Mouse (Mus musculus) liver, embryonic 14.5 days (tissue): ENCODE measurements around the gene Per1. TPM values are rescaled to one million over a fixed set of nuclear protein-coding genes. Genes with fewer than 3 reads are reported as not detected.

Experiments
- ATAC-seq: fragments of 200-750 bp; cut with Nextera tagmentation; 2 replicates; pipeline ENCODE4 v1.8.0; 2017; ENCODE audit warnings: moderate number of reproducible peaks, mild to moderate bottlenecking, moderate library complexity; ENCODE audit not compliant: insufficient read depth
- DNase-seq, 3 experiments: peaks; one replicate each; pipeline ENCODE4 v3.0.0-alpha.2; 2012 to 2013; ENCODE audit warnings: low read depth in 3 of 3, low spot score in 3 of 3
- H3K27ac ChIP-seq: fragments of 300-500 bp; sonication (generic); 2 replicates; pipeline ENCODE4 v1.5.1; 2014; ENCODE audit warnings: moderate library complexity, mild to moderate bottlenecking, control low read depth, inconsistent platforms
- H3K27me3 ChIP-seq: fragments of 300-500 bp; sonication (generic); 2 replicates; pipeline ENCODE4 v1.6.1; 2014; ENCODE audit warnings: mild to moderate bottlenecking, low read length, moderate library complexity; ENCODE audit not compliant: control insufficient read depth, insufficient read depth
- H3K36me3 ChIP-seq: fragments of 300-500 bp; sonication (generic); replicated peaks from 2 replicates; pipeline ENCODE4 v1.6.1; 2014; ENCODE audit warnings: low read depth; ENCODE audit not compliant: control insufficient read depth, insufficient read depth
- H3K4me1 ChIP-seq, 2 experiments: fragments of 200-500 bp in 1 of 2; fragments of 300-500 bp in 1 of 2; sonication (generic) in 1 of 2; replicated peaks; 2 replicates each; pipeline ENCODE4 v1.6.1; 2012 to 2014; ENCODE audit warnings: antibody characterized with exemption in 1 of 2, inconsistent platforms in 1 of 2, low read length in 1 of 2; ENCODE audit not compliant: control insufficient read depth in 2 of 2, insufficient read depth in 2 of 2
- H3K4me2 ChIP-seq: fragments of 300-500 bp; sonication (generic); 2 replicates; pipeline ENCODE4 v1.6.1; 2014; ENCODE audit warnings: low read depth, mild to moderate bottlenecking, control low read depth, moderate library complexity
- H3K4me3 ChIP-seq, 2 experiments: fragments of 200-500 bp in 1 of 2; fragments of 300-500 bp in 1 of 2; sonication (generic) in 1 of 2; 2 replicates each; pipeline ENCODE4 v1.5.1; 2012 to 2014; ENCODE audit warnings: low read depth in 2 of 2, low read length in 2 of 2, mild to moderate bottlenecking in 2 of 2, control low read depth in 1 of 2, inconsistent platforms in 1 of 2, moderate library complexity in 1 of 2; ENCODE audit not compliant: insufficient read depth in 1 of 2
- H3K9ac ChIP-seq: fragments of 300-500 bp; sonication (generic); replicated peaks from 2 replicates; pipeline ENCODE4 v1.6.1; 2014; ENCODE audit warnings: mild to moderate bottlenecking, control low read depth, moderate library complexity
- H3K9me3 ChIP-seq: fragments of 300-500 bp; sonication (generic); 2 replicates; pipeline ENCODE4 v1.6.1; 2016; ENCODE audit warnings: low read length, mixed read lengths; ENCODE audit not compliant: control insufficient read depth
- CTCF ChIP-seq: IDR thresholded peaks from 2 replicates; pipeline ENCODE4 v1.5.1; 2016; ENCODE audit warnings: antibody characterized with exemption, low read depth, control low read depth
- EP300 ChIP-seq: IDR thresholded peaks from 2 replicates; pipeline ENCODE4 v1.6.1; 2016; ENCODE audit warnings: antibody characterized with exemption, low read depth
- WGBS: fragments of 180-500 bp; shearing (Covaris S2); extraction: QIAGEN DNeasy Blood & Tissue Kit; methylation state at CpG from one replicate; pipeline ENCODE4 v1.1.7; 2014; ENCODE audit not compliant: insufficient replicate concordance; 5-methylcytosine and 5-hydroxymethylcytosine counted together
- polyA plus RNA-seq, 2 experiments: library from polyadenylated mRNA; depleted of rRNA in 1 of 2; stranded (reverse) in 1 of 2; unstranded in 1 of 2; fragments of >200 nt; fragmentation: Nextera tagmentation in 1 of 2; extraction: Ambion mirVana in 1 of 2; gene quantifications; 2 replicates each; pipeline versions ENCODE4 v1.2.1 to v1.2.3; 2012 to 2014

The Per1 gene
- polyA plus RNA-seq, 2 experiments = 1.9 to 4.2 TPM

- Histone ChIP-seq H3K4me2 (peak overlapping the region; percentile 97), H3K36me3 (no peaks in the 10 kb centered on the region), H3K9me3 (no peaks in the 10 kb centered on the region), H3K4me1 (peaks cover 7 to 33% of the 10 kb centered on the region in 2 experiments), H3K27me3 (no peaks in the 10 kb centered on the region), H3K9ac (peak overlapping the region; percentile 88; the same call in 1 of the 2 replicates), H3K27ac (no peak overlapping the region), H3K4me3 (peak overlapping the region; percentile 77 to 80)
- WGBS = 29% methylated on average over 17 of the region's 17 CpGs
- ATAC-seq (no peak), DNase-seq (no peak)
- no peak for TF ChIP-seq EP300
- no peak for TF ChIP-seq CTCF
These were observed 33.6 kb upstream of the Per1 start for GRCm38 (mm10) chr11:69061255-69061912.

GRCm38 (mm10) chr11:69062194-69062760 lies 32.7 kb upstream of the Per1 start:
- Histone ChIP-seq H3K4me1 (peaks cover 9 to 39% of the 10 kb centered on the region in 2 experiments), H3K9ac (no peak overlapping the region), H3K4me2 (peak overlapping the region; percentile 97), H3K4me3 (peak overlapping the region; percentile 61 to 65), H3K27me3 (no peaks in the 10 kb centered on the region), H3K27ac (peak overlapping the region; percentile 40), H3K36me3 (no peaks in the 10 kb centered on the region), H3K9me3 (no peaks in the 10 kb centered on the region)
- under 1% methylated on average over 17 of the region's 17 CpGs for WGBS
- DNase-seq = peak in 2 of 3 experiments; percentile 62 to 67
- 0 out of 2 replicates have a peak, but pooled peaks have one; percentile 17 for ATAC-seq
- TF ChIP-seq EP300 (no peak), CTCF (no peak)

GRCm38 (mm10) chr11:69062761-69063224 lies 32.2 kb upstream of the Per1 start:
- WGBS = 0% methylated on average over 19 of the region's 19 CpGs
- H3K9ac ChIP-seq = peak overlapping the region; percentile 69
- H3K9me3 ChIP-seq = no peaks in the 10 kb centered on the region
- no peaks in the 10 kb centered on the region for H3K27me3 ChIP-seq
- H3K4me3 ChIP-seq = peak overlapping the region; percentile 65 to 96
- H3K4me2 ChIP-seq = peak overlapping the region; percentile 71
- H3K27ac ChIP-seq = peak overlapping the region; percentile 69; the same call in 1 of the 2 replicates
- peaks cover 11 to 44% of the 10 kb centered on the region in 2 experiments for H3K4me1 ChIP-seq
- ATAC-seq = peak; percentile 72
- DNase-seq = peak; percentile 84 to 88 (median 84)
- no peaks in the 10 kb centered on the region for H3K36me3 ChIP-seq
- TF ChIP-seq CTCF (no peak), EP300 (peak; percentile 48)

GRCm38 (mm10) chr11:69063413-69064201 lies 31.4 kb upstream of the Per1 start:
- Histone ChIP-seq H3K27ac (peak overlapping the region; percentile 6), H3K36me3 (no peaks in the 10 kb centered on the region), H3K4me2 (peak overlapping the region; percentile 71), H3K27me3 (no peaks in the 10 kb centered on the region), H3K4me1 (peaks cover 6 to 41% of the 10 kb centered on the region in 2 experiments; a peak in 3 of 4 replicates), H3K9ac (peak overlapping the region; percentile 69), H3K4me3 (peak overlapping the region; percentile 65 to 98), H3K9me3 (no peaks in the 10 kb centered on the region)
- under 1% methylated on average over 31 of the region's 31 CpGs for WGBS
- DNase-seq (peak in 1 of 3 experiments; percentile 54), ATAC-seq (peak; percentile 34; the same call in 1 of the 2 replicates)
- TF ChIP-seq EP300 (peak; percentile 24; the same call in 1 of the 2 replicates), CTCF (no peak)
